Mouse (Mus musculus): ENCODE measurements around the gene Astl.

DNA sequence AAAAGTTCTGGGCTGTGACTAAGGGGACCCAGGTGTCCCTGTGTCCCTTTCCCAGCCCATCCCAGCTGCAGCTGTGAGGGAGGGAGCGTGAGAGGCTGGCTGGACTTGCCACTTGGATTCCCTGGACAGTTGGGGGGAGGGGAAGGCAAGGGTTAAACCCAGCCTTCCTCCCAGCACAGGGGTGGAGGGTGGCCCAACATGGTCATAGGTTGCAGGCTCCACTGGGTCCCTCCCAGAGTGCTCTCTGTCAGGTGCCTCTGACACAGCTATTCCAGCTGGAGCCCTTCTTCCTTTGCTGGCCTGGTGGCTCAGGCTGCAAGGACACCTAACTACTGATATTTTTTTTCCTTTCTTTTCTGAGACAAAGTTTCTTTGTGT is 33.0 kb downstream of the Astl start:
- no peak for TF ChIP-seq EP300 (IDR thresholded peaks at IDR 0.05; ENCODE audit: low read depth)
- no peak for TF ChIP-seq CTCF (IDR thresholded peaks at IDR 0.05; ENCODE audit: low read depth)
